Mouse (Mus musculus) ovary, postnatal 10 days (tissue): ENCODE measurements at regions not wholly inside any gene's neighbourhood (a gene's known extent, or its start where the extent isn't known, plus 50 kb on each side); places are given as distances from the start of the nearest gene placed in this dataset.
A peak's percentile ranks its signal among the peaks of the same experiment; 100 is the strongest.

Source experiments
- DNase-seq: peaks from one replicate; pipeline ENCODE4 v3.0.0; 2022; ENCODE audit warnings: low spot score

- no peak for DNase-seq
Observed at GRCm38 (mm10) chr16:72152920-72153319, 155.2 kb upstream of the Robo1 start.

DNA sequence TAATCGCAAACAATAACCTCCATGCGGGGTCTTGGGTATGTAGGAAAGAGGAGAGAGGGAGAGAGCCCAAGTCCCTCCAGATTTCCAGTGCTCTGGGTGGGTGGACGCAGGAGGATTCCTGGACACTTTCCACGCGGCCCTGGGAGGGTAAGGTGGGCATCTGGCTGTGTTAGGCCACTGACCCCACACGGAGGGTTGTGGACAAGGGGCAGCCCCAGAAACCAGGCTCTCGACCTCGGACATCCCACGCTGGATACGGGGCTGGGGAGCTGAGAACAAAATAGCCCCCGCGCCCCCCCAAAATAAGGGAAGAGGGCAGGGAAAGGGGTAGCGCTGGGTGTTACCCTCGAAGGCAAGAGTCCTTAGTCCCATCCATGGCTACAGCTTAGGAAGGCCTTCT is 150.2 kb upstream of the Robo1 start:
- no peak for DNase-seq

DNA sequence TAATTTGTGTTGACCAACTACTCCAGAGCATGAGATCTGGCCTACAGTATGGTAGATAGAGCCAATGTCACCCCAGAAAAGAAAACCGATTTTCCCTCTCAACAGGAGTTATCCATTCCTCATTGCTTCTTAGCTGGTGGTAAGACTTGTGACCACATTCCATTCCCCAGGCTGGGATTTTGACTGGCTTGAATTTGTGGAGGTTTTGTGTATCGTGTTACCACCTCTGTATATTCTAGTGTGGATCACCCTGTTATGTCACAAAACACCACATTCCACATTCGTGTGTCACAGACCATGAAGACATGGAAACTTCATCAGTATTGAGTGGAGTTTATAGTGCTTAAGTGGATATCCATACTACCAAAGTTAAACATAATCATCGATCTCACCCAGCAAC is 148.7 kb upstream of the Robo1 start:
- DNase-seq = no peak

DNA sequence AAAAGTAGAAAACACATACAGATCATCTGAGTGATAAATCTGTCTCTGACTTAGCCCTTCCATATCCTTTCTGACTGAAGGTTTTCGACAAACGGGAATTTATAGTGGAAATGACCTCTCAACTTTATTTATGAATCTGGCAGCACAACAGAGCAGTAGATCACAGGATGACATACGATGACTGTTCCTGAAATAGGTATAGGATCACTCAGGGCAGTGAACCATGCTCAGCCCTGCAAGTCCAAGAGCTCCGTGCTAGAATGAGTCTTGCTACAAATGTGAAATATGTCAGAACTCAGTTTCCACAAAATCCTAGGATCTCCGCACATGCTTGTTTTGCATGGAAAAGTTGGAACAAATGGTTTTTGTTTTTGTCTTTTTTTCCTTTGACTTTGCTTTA is 132.4 kb upstream of the Robo1 start:
- DNase-seq = no peak

DNA sequence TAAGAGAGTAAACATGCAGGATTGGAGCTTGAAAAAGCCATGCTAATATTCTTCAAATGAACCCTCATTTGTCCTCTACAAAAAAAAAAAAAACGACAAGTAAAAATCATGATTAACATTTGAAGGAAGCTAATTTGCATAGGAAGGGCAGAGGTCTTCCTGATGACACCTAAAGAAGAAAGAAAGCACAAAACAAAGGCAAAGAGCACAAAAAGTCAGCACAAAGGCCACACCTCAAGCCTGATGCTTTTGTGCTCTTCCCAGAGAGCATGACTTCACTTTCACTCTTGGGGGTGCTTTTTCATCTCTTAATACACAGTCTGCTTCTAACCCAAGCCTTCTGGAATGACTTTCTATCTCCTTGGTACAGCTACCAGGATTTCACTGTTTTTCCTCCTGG is 113.8 kb upstream of the Robo1 start:
- no peak for DNase-seq

GRCm38 (mm10) chr16:72215360-72216013 is 92.6 kb upstream of the Robo1 start:
- DNase-seq = peak; percentile 12

- DNase-seq = no peak
Observed at GRCm38 (mm10) chr16:72218021-72218420, 90.1 kb upstream of the Robo1 start.

- DNase-seq = no peak
Observed at GRCm38 (mm10) chr16:72221912-72222502, 86.1 kb upstream of the Robo1 start.

DNA sequence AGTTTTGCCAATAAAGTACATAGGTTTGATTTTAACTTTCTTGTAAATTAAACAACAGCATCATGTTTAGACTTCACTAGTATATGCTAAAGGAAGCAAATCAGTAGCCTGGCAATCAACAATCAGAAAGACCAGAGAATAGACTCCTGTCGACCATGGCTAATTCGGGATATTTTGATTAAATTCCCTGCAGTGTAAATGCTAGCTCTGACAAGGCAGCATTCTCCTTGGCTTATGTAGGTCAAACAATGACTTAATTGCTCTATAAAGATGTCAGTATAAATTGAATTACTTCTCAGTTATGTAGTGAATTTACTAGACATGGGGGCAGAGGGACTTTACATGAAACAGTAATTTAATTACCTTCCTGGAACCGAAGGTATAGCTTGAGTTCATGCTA is 84.2 kb upstream of the Robo1 start:
- DNase-seq = no peak

DNA sequence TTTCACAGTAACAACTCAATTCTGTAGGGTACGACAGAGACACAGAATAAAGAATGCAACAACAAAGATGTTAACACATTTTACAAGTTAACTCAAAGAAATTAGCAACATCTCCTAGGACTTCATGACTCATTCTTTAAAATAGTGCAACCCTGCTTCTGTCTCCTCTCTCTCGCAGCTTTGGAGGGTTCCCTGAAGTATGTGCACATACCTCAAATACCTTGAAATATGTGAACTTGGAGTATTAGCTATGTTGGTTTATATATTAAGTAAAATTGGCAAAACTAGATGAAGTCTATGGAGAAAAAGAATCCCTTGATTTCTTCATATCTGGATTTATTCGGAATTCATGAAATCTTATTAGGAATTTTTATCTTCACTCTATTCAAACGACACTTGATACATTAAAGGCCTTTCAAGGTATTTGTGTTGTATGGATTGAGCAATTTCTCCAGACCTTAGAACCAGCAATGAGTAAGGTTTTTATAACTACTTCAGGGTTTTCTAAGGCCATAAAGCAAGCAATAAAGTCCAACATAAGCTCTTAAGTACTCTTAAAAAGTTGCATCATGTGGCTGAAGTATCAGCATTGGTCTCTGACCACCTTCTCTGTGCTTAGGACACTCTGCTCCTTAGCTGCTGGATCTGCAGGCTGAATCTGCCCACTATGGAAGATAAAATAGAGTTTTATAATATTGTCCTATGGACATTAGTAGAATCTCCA is 82.8 kb upstream of the Robo1 start:
- DNase-seq = no peak

- DNase-seq = no peak
Observed at GRCm38 (mm10) chr16:72234366-72234765, 73.7 kb upstream of the Robo1 start.

- DNase-seq = no peak
Observed at GRCm38 (mm10) chr16:72239631-72240030, 68.5 kb upstream of the Robo1 start.

DNA sequence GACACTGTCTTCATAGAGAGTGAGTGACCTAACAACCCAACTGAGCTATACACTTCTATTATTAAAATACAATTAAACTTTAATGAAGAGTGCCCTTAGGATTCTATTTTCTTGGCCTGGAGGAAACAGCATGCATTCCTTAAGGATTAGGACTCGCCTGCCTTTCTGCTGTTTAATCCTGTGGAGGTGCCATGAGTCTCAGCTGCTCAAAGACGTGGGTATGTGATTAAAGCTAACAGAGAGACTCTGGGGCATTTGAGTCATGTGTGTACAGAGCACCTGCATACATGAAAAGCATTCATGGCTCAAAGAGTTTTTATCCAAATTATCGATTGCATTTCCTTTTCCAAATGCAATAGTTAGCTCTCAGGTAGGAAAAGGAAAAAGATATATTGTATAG is 51.7 kb upstream of the Robo1 start:
- DNase-seq = no peak
